Mouse (Mus musculus) heart, adult 2 months (tissue): ENCODE results near the gene Dxo. TPM values are rescaled to one million over a fixed set of nuclear protein-coding genes. Genes with fewer than 3 reads are reported as not detected.
A peak's percentile ranks its signal among the peaks of the same experiment; 100 is the strongest.
"Not testable (repeated sequence)": the region's sequence is repeated elsewhere in the genome, so short reads cannot be mapped to it uniquely, and the experiment has no call there.

ENCODE experiments used
- DNase-seq, 2 experiments: peaks; one replicate each; pipeline ENCODE4 v3.0.0; 2021
- H3K27ac ChIP-seq: fragments of 200-600 bp; 2 replicates; pipeline ENCODE4 v1.8.1; 2022
- H3K27me3 ChIP-seq: fragments of 200-500 bp; 2 replicates; pipeline ENCODE4 v1.6.1; 2012; ENCODE audit warnings: mild to moderate bottlenecking, low read length, inconsistent platforms, mixed read lengths; ENCODE audit not compliant: control insufficient read depth, insufficient read depth
- H3K36me3 ChIP-seq: fragments of 200-500 bp; 2 replicates; pipeline ENCODE4 v1.6.1; 2012; ENCODE audit warnings: low read length, inconsistent platforms; ENCODE audit not compliant: control insufficient read depth, insufficient read depth
- H3K4me1 ChIP-seq: fragments of 200-500 bp; 2 replicates; pipeline ENCODE4 v1.6.1; 2011; ENCODE audit warnings: low read length; ENCODE audit not compliant: control insufficient read depth, insufficient read depth
- H3K4me3 ChIP-seq: fragments of 200-600 bp; 2 replicates; pipeline ENCODE4 v1.8.1; 2022
- H3K79me2 ChIP-seq: fragments of 200-500 bp; replicated peaks from 2 replicates; pipeline ENCODE4 v1.6.1; 2012; ENCODE audit warnings: mild to moderate bottlenecking, inconsistent platforms, low read length, moderate library complexity, mixed read lengths; ENCODE audit not compliant: control insufficient read depth, insufficient read depth
- H3K9ac ChIP-seq: fragments of 200-500 bp; 2 replicates; pipeline ENCODE4 v1.6.1; 2012; ENCODE audit warnings: low read depth, mild to moderate bottlenecking, control low read depth, inconsistent platforms, low read length, mixed read lengths
- CTCF ChIP-seq: fragments of 200-600 bp; IDR thresholded peaks from 2 replicates; pipeline ENCODE4 v1.8.1; 2022; ENCODE audit warnings: antibody characterized with exemption, mild to moderate bottlenecking, moderate library complexity
- EP300 ChIP-seq: fragments of 200-500 bp; IDR thresholded peaks from 2 replicates; pipeline ENCODE4 v1.6.1; 2011; ENCODE audit warnings: low read depth, low read length, control low read depth; ENCODE audit not compliant: insufficient read depth
- POLR2A ChIP-seq: fragments of 200-500 bp; IDR thresholded peaks from 2 replicates; pipeline ENCODE4 v1.6.1; 2011; ENCODE audit warnings: mild to moderate bottlenecking, low read depth, low read length, control low read depth; ENCODE audit not compliant: insufficient read depth
- WGBS: fragments of 180-500 bp; shearing (Covaris S2); methylation state at CpG from one replicate; pipeline ENCODE4 v1.1.7; 2018; 5-methylcytosine and 5-hydroxymethylcytosine counted together
- intact Hi-C: fragments of 180-260 bp; cut with DNase I; formaldehyde crosslinking; loops from one replicate; pipeline ENCODE4 v1.15.1; 2025
- polyA plus RNA-seq: library from polyadenylated mRNA; depleted of rRNA; stranded (reverse); fragments of >200 nt; gene quantifications from 2 replicates; pipeline ENCODE4 v1.2.3, GENCODE M21; 2012
- total RNA-seq, 2 experiments: library from RNA; stranded (reverse); gene quantifications; 2 replicates each; pipeline ENCODE4 v1.2.3; 2021

Gene Dxo
- total and polyA plus RNA-seq, 3 experiments = 12.4 to 28.3 (median 14.2) TPM

- Histone ChIP-seq H3K4me3 (no peak overlapping the region), H3K27ac (no peak overlapping the region), H3K4me1 (no peaks in the 10 kb centered on the region), H3K27me3 (no peaks in the 10 kb centered on the region), H3K9ac (no peak overlapping the region), H3K36me3 (no peaks in the 10 kb centered on the region), H3K79me2 (no peaks in the 10 kb centered on the region)
- intact Hi-C loops = loop anchor here (5.0 kb wide), 1 partner anchor 83 kb away; no protein-coding TSS in a partner anchor
- no peak for DNase-seq
- TF ChIP-seq POLR2A (no peak), CTCF (peak; percentile 58)
- 67% methylated on average over 6 of the region's 6 CpGs for WGBS
These were observed 31.8 kb upstream of the Dxo start for GRCm38 (mm10) chr17:34804871-34805562.

- WGBS = 57% methylated on average over 3 of the region's 3 CpGs
- TF ChIP-seq CTCF (no peak), EP300 (no peak), POLR2A (no peak)
- DNase-seq = peak in 1 of 2 experiments; percentile 4
- Histone ChIP-seq H3K36me3 (no peaks in the 10 kb centered on the region), H3K9ac (no peak overlapping the region), H3K79me2 (no peaks in the 10 kb centered on the region), H3K27ac (no peak overlapping the region), H3K27me3 (no peaks in the 10 kb centered on the region), H3K4me3 (no peak overlapping the region), H3K4me1 (no peaks in the 10 kb centered on the region)
- intact Hi-C loops = no loop called here
These were observed 29.6 kb upstream of the Dxo start for GRCm38 (mm10) chr17:34807176-34807575.

- TF ChIP-seq CTCF (no peak), POLR2A (no peak), EP300 (no peak)
- DNase-seq = no peak
- Histone ChIP-seq H3K4me1 (no peaks in the 10 kb centered on the region), H3K27ac (no peak overlapping the region), H3K4me3 (no peak overlapping the region), H3K79me2 (no peaks in the 10 kb centered on the region), H3K27me3 (no peaks in the 10 kb centered on the region), H3K36me3 (no peaks in the 10 kb centered on the region), H3K9ac (no peak overlapping the region)
- WGBS = 76% methylated on average over 6 of the region's 6 CpGs
- intact Hi-C loops = no loop called here
These were observed 28.1 kb upstream of the Dxo start for GRCm38 (mm10) chr17:34808599-34809205.

- H3K4me1 ChIP-seq, DNase-seq, H3K27ac ChIP-seq, H3K9ac ChIP-seq, H3K36me3 ChIP-seq, intact Hi-C loops, H3K27me3 ChIP-seq, H3K79me2 ChIP-seq, H3K4me3 ChIP-seq: not testable (repeated sequence)
- 71% methylated on average over 5 of the region's 5 CpGs for WGBS
These were observed 26.4 kb upstream of the Dxo start for GRCm38 (mm10) chr17:34810411-34810810.

- 78% methylated on average over 8 of the region's 8 CpGs for WGBS
- H3K79me2 ChIP-seq, H3K9ac ChIP-seq, H3K4me3 ChIP-seq, H3K4me1 ChIP-seq, DNase-seq, intact Hi-C loops, H3K36me3 ChIP-seq, H3K27me3 ChIP-seq, H3K27ac ChIP-seq: not testable (repeated sequence)
These were observed 26.0 kb upstream of the Dxo start for GRCm38 (mm10) chr17:34810811-34811210.

- intact Hi-C loops = no loop called here
- no peak overlapping the region for H3K27ac ChIP-seq
- H3K36me3 ChIP-seq = no peaks in the 10 kb centered on the region
- TF ChIP-seq POLR2A = no peak
- TF ChIP-seq CTCF = no peak
- no peak for TF ChIP-seq EP300
- no peaks in the 10 kb centered on the region for H3K4me1 ChIP-seq
- no peaks in the 10 kb centered on the region for H3K79me2 ChIP-seq
- no peak overlapping the region for H3K9ac ChIP-seq
- no peak for DNase-seq
- H3K4me3 ChIP-seq = no peak overlapping the region
- 69% methylated on average over 15 of the region's 15 CpGs for WGBS
- H3K27me3 ChIP-seq = no peaks in the 10 kb centered on the region
These were observed 25.5 kb upstream of the Dxo start for GRCm38 (mm10) chr17:34811275-34811674.
